Mouse (Mus musculus): ENCODE data around the gene Pak4. TPM values are rescaled to one million over a fixed set of nuclear protein-coding genes. Genes with fewer than 3 reads are reported as not detected.
"Not testable (repeated sequence)": the region's sequence is repeated elsewhere in the genome, so short reads cannot be mapped to it uniquely, and the experiment has no call there.

The Pak4 gene
- total RNA-seq, 2 experiments from 2014 or later: 21.4 to 25.2 TPM

- DNase-seq (ENCODE audit: low spot score in 2 of 2): no peak
These were observed 30.4 kb downstream of the Pak4 start for GRCm38 (mm10) chr7:28567539-28567938.

- DNase-seq (ENCODE audit: low spot score in 2 of 2): no peak
These were observed 32.6 kb downstream of the Pak4 start for GRCm38 (mm10) chr7:28565407-28565806.

DNA sequence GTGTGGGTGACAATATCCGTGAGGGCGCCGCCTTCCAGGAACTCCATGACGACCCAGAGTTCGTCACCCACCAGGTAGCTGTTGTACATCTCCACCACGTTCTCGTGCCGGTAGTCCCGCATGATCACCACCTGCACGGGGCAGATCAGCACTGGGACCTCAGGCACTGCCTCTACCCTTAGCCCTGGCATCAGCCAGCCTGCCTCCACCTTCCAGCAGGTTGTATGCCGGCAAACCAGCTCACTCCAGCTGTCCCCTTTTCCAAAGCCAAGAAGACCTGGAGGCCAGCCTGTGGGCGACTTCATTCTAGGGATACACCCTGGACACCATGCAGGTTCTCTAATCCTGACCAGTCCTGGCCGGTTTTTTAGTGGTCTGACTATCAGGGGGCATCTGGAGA lies 35.0 kb downstream of the Pak4 start:
- no peak for DNase-seq (ENCODE audit: low spot score in 2 of 2)

DNA sequence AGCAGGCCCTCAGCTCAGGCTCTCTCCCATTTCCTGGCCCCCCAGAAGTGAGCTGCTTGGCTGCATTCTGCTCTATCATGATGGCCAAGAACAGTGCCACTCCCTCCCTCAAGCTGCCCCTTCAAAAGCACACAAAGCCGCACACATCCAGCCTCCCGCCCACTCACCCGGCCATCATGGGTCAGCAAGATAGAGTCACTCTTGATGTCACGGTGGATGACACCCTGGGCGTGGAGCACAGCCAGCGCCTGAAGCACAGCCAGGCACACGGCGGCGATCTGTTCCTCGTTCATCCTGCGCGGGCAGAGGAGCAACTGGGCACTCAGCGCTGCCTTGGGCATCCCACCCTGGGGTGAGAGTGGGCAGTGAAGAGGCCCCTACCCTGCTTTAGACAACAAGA lies 35.6 kb downstream of the Pak4 start:
- no peak for DNase-seq (ENCODE audit: low spot score in 2 of 2)

DNA sequence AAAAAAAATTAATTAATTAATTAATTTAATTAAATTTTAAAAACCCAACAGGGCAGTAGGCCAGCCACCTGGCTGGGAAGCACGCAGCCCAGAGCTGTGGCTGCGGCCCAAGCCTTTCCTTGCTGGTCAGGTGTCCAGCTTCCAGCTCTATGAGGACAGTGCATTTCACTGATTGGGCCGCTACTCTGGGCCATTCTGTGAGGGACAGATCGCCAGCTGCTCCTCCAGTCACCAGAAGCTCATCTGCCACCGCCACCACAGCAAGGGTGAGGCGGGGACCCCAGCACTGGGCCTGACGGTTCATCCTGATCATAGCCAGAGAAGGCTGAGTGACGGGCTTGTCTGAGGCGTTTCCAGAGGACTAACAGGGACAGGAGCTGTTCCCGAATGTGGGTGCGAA lies 36.0 kb downstream of the Pak4 start:
- DNase-seq (ENCODE audit: low spot score in 2 of 2): no peak

GRCm38 (mm10) chr7:28560856-28561255 lies 37.1 kb downstream of the Pak4 start:
- DNase-seq (ENCODE audit: low spot score in 2 of 2): no peak

DNA sequence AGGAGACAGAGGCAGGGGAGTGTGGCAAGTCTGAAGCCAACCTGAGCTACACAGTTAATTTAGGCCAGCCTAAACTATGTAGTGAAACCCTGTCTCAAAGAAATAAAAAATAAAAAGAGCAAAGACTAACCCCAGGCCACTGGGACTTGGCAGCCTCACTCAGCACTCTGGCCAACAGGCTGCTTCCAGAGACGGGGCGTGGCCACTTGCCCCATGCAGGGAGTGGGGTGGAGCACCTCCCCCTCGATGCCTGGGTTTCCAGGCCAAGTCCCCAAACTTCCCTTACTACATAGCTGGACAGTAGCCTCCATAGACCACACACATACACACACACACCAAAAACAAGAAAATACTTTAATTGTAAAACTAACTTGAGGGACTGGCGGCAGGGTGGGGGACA lies 39.5 kb downstream of the Pak4 start:
- no peak for DNase-seq (ENCODE audit: low spot score in 2 of 2)

DNA sequence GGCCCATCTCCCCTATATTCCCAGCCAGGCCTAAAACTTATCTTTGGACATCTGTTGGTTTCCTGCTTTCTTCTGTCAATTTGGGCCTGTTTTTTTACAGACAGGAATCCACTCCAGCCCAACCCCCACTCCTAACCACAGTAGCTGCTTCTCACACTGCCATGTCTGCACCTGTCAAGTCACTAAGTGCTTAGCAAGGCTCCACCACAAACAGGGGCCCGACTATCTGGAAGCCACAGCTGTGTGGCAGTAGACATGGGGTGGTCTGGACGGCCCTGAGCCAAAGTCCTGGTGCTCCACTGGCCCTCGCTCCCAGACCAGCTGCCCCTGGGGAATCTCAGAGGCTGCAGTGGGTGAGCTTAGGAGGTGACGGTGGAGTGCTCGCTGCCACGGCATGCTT lies 40.3 kb downstream of the Pak4 start:
- DNase-seq (ENCODE audit: low spot score in 2 of 2): no peak

GRCm38 (mm10) chr7:28557069-28557468 lies 40.9 kb downstream of the Pak4 start:
- DNase-seq (ENCODE audit: low spot score in 2 of 2): no peak

DNA sequence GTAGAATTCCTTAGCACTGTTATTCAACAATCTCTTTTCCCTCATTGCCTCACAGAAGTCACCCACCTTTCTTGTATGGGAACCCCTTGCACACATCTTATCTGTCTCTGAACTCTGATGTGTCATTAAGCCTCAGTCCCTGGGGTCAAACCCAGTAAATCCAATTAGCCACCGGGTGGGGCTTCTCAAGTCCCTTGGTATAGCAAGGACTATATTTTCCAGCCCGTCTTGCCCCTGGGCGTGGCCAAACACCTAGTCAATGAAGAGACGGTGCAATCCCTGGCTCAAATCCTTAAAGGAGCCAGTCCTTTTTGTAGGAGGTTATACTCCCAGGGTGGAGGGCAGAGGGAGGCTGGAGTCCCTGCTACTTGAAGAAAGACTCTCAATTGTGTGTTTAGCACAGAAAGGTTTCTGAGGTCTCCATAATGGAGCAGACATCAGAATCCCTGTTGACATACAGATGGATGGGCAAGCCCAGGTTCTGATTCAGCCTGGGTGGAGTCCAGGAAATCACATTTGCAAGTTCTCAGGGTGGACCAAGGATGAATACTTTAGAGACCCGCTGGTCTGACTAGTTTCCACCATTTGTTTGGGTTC lies 41.9 kb downstream of the Pak4 start:
- DNase-seq (ENCODE audit: low spot score in 2 of 2): no peak

DNA sequence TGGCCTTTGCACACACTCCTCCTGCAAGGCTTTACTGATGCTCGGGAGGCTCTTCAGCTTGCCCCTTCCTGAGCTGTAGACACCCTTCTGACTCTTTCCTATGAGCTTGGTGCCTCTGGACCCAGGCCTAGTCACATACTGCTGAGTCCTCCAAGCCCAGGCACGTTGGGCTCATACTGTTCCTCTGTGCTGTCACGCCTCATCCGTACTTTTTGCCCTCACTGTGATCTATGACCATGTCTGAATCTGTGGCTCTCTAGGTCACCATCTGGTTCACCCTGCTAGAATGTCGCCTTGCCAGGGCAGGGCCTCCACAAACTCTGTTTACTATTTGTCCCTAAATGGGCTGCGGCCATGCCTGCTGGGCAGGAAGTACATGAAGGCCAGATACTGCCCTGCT lies 44.9 kb downstream of the Pak4 start:
- no peak for DNase-seq (ENCODE audit: low spot score in 2 of 2)

GRCm38 (mm10) chr7:28547628-28548027 lies 50.4 kb downstream of the Pak4 start:
- no peak for DNase-seq (ENCODE audit: low spot score in 2 of 2)

- DNase-seq (ENCODE audit: low spot score in 2 of 2): no peak
These were observed 50.8 kb downstream of the Pak4 start, which contains the start of gene Nccrp1 for GRCm38 (mm10) chr7:28547154-28547553. TSS of gene Nccrp1 (minus strand) at chr7:28547254.

- no peak for DNase-seq (ENCODE audit: low spot score in 2 of 2)
These were observed 51.3 kb downstream of the Pak4 start for GRCm38 (mm10) chr7:28546649-28547048.

GRCm38 (mm10) chr7:28545891-28546210 lies 52.1 kb downstream of the Pak4 start:
- DNase-seq (ENCODE audit: low spot score in 2 of 2): no peak

- DNase-seq (ENCODE audit: low spot score in 2 of 2): no peak
These were observed 52.7 kb downstream of the Pak4 start for GRCm38 (mm10) chr7:28545048-28545890.

DNA sequence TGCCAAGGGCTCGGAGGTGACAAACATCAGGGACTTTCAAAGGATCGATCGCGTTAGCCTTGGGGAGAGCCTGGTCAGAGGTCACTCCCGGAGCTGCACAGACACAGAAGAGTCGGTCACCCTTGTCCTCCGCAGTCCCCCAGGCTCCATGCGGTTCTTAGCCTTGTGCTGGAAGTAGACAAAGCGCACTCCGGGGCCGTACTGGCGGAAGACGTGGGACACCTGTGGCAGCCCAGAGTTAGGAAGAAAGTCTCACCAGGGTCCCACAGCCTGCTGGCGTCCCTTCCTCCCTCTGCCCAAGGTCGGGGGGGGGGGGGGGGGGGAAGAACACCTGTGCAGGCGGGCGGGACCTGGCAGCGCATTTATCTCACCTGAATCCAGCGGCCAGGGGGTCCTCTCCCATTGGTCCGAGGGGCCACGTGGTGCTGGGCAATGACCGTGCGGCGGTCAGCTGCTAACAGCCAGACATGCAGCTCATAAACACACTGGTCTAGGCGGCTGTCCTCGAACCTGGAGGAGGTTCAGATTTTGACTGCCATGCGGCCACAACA lies 53.9 kb downstream of the Pak4 start:
- DNase-seq (ENCODE audit: low spot score in 2 of 2): no peak

GRCm38 (mm10) chr7:28540526-28540925 lies 57.5 kb downstream of the Pak4 start, which contains the start of gene Sycn:
TSS of gene Sycn (plus strand) at chr7:28540885.
- DNase-seq (ENCODE audit: low spot score in 2 of 2): no peak

DNA sequence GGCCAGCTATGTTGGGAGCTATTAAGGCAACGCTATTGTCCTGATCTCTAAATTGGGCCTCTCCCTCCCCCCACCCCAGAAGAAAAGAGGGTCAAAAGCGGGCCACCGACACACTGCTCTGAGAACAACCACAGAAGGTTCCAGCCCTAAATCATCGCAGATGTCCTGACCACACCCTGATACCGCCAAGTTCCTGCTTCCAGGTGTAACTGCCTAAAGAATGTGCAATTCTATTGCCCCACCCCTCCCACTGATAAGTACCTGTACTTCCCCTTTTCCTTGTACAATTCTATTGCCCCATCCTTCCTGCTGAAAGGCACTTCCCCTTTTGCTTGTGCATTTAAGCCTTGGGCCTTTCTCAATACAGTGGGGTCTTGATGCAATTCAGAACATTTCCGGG lies 59.1 kb downstream of the Pak4 start:
- not testable (repeated sequence) for DNase-seq (ENCODE audit: low spot score in 2 of 2)

- DNase-seq (ENCODE audit: low spot score in 2 of 2): no peak
These were observed 66.0 kb downstream of the Pak4 start for GRCm38 (mm10) chr7:28532005-28532404.

GRCm38 (mm10) chr7:28527922-28528719 lies 69.9 kb downstream of the Pak4 start:
- DNase-seq (ENCODE audit: low spot score in 2 of 2): peak; percentile 85 to 88

- DNase-seq (ENCODE audit: low spot score in 2 of 2): not testable (repeated sequence)
These were observed 75.4 kb downstream of the Pak4 start, which contains the start of gene Ifnl3 for GRCm38 (mm10) chr7:28522536-28522935. TSS of gene Ifnl3 (plus strand) at chr7:28522836.

Data from adrenal gland, adult 18-20 months (tissue).